Mouse (Mus musculus): Measurements from ENCODE around the gene Sorcs3.

The Sorcs3 gene

GRCm38 (mm10) chr19:48820493-48821282 is 614.9 kb downstream of the Sorcs3 start:
- DNase-seq (ENCODE audit: extremely low spot score, low spot score) = no peak

- no peak for DNase-seq (ENCODE audit: extremely low spot score, low spot score)
These were observed 615.5 kb downstream of the Sorcs3 start for GRCm38 (mm10) chr19:48821283-48821715.

GRCm38 (mm10) chr19:48834342-48834741 is 628.5 kb downstream of the Sorcs3 start:
- DNase-seq (ENCODE audit: extremely low spot score, low spot score) = no peak

GRCm38 (mm10) chr19:48839418-48839817 is 633.6 kb downstream of the Sorcs3 start:
- no peak for DNase-seq (ENCODE audit: extremely low spot score, low spot score)

GRCm38 (mm10) chr19:48847700-48848099 is 641.9 kb downstream of the Sorcs3 start:
- no peak for DNase-seq (ENCODE audit: extremely low spot score, low spot score)

GRCm38 (mm10) chr19:48850466-48850865 is 644.6 kb downstream of the Sorcs3 start:
- no peak for DNase-seq (ENCODE audit: extremely low spot score, low spot score)
